7 mouse cellular contexts compared by ENCODE assay signal in the genomic region with DNA sequence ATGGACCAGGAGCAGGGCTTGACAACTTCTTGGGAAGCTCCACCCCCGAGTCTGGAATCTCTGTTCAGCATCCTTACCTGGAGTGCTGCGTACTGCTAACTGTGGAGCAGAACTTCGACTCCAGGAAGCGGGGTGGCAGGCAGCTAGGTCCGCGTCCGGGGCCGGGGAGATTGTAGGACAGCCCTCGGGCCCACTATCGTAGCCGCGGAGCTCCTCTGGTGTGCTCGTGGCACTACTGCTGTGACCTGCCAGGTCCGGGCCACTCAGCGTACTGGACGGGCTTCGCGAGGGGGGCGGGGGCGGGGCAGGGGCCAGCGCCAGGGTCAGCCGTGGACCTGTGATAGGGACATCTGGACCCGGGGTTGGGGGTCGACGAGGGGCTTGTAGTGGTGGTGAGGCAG. TPM values are rescaled to one million over a fixed set of nuclear protein-coding genes. Genes with fewer than 3 reads are reported as not detected.
DNase-seq lines count a peak whose midpoint lies in the region; ATAC-seq lines count a peak whose summit lies in the region.

No protein-coding gene starts in this region.

- peak; percentile 8 for ATAC-seq in inflammation-experienced regulatory T-cells, adult 6 months

- peak; percentile 32 for DNase-seq in ovary, postnatal 36 days (ENCODE audit: low spot score)
- no peak for DNase-seq in ovary, postnatal 10 days (ENCODE audit: low spot score)
- peak; percentile 42 for DNase-seq in embryo, embryonic 10.5 days (ENCODE audit: low spot score)
- peak; percentile 26 to 37 for DNase-seq in lung, postnatal 4 days
- DNase-seq in testis, postnatal 14 days (ENCODE audit: low spot score), result peak; percentile 23
- no peak for DNase-seq in cerebellum, adult 11 months

RNA-seq across cellular contexts. Expression of a gene that starts 4.5 kb away (rescaled TPM):
- polyA plus RNA-seq in inflammation-experienced regulatory T-cells, adult 6 months (2017; shearing (Covaris generic)), result under 1 TPM; 0.30 to 0.57 (median 0.50) TPM

RNA-seq across cellular contexts. Expression of a gene that starts 13.8 kb away (rescaled TPM):
- polyA plus RNA-seq in inflammation-experienced regulatory T-cells, adult 6 months (2017; shearing (Covaris generic)), result under 1 TPM in 1 of 3 experiments, not detected in 2; 0.90 TPM

RNA-seq across cellular contexts. Expression of a gene that starts 25.7 kb away (rescaled TPM):
- polyA plus RNA-seq in inflammation-experienced regulatory T-cells, adult 6 months (2017; shearing (Covaris generic)), result 10 to 100 TPM; 17.2 to 33.1 (median 20.0) TPM

RNA-seq across cellular contexts. Expression of a gene that starts 25.9 kb away (rescaled TPM):
- under 1 TPM in 1 of 3 experiments, not detected in 2; 0.35 TPM for polyA plus RNA-seq in inflammation-experienced regulatory T-cells, adult 6 months (2017; shearing (Covaris generic))

RNA-seq across cellular contexts. Expression of a gene that starts 35.2 kb away (rescaled TPM):
- 1 to 10 TPM; 1.9 to 8.2 (median 5.2) TPM for polyA plus RNA-seq in inflammation-experienced regulatory T-cells, adult 6 months (2017; shearing (Covaris generic))

Comparison
In these comparisons a context has a peak if more than half of its experiments do, and no peak if none do; other contexts are left out.
1. DNase-seq: peak in ovary, postnatal 36 days (single experiment), embryo, embryonic 10.5 days (single experiment), lung, postnatal 4 days (2 of 2) and testis, postnatal 14 days (single experiment); none in ovary, postnatal 10 days (single experiment) and cerebellum, adult 11 months (single experiment).